Mouse (Mus musculus) c-Kit-negative CD71-positive TER-119-positive erythroid progenitor cells, embryonic 14.5 days (primary cell): ENCODE measurements around the gene Ppp1r1b.
A peak's percentile ranks its signal among the peaks of the same experiment; 100 is the strongest.

Experiments used
- DNase-seq: peaks from one replicate; pipeline ENCODE4 v3.0.0-alpha.2; 2013; ENCODE audit warnings: low read depth, low spot score

Ppp1r1b gene

DNA sequence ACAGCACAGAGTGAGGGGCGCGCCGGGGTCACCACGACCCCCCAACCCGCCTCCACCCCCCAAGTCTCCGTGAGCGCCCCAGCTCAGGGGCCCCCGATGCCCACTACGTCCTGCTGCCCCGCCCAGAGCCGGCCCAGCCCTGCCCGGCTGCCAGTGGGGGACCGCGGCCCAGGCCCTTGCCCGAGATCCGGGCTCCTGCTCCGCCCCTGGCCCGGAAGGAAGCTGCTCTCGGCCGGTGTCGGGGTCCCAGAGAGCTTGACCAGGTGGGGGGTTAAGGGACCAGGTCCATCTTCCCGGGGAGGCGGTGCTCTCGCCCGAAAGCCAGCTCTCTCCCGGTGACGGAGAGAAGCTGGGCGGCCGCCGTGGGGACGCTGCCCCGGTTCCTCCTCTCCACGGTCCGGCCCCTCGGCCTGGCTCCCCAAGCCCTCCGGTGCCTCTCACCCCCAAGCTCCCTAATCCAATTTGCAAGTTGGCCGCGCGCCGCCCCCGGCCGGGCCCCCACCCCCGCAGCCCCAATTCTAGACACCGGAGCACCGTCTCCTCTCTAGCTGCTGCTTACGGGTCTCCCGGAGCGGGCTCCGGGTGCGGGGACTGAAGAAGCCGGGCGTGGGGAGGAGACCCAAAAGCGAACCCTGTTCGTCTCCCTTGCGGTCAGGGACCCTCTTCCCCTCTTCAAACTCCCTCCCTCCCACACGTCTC lies 19.7 kb upstream of the Ppp1r1b start:
- DNase-seq: no peak

DNA sequence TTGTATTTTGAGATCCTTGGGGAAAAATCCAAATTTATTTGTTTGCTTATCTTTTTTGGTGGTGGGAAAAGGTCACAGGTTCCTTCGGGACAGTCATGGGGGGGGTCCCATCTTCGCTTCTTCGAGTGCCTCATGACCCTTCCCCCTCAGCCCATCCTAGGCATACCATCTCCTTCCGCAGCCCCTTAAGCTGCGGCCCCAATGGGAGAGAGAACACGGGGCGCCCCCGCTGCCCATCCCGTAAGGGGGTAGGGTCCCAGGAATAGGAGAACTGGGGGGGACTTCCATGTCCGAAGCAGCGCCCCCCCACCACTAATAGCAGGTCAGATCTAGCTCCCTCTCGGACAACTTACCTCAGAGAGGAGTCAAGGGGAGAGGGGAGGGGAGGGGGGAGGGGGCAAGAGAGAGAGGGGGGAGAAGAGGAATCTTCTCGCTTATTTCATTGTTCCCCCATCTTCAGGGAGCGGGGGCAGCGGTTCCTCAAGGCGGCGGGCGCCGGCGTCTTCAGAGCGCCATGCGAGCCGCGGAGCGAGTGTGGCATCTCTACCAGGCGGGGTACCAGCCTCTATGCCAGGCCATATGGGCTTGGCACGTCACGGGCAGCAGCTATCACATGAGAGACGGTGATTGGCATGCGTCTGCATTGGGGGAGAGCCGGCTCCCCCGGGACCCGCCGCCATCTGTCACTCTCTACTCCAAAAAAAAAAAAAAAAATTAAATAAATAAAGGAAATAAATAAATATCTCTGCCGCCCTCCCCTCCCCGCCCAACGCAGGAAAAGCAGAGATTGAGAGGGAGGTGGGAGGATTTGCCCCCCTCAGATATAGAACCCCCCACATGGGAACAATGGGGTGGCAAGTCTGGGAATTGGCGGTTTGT lies 18.9 kb upstream of the Ppp1r1b start, which contains the start of gene Neurod2:
TSS of gene Neurod2 (minus strand) at position 568 of the 879 bp plus-strand sequence.
- DNase-seq: no peak

DNA sequence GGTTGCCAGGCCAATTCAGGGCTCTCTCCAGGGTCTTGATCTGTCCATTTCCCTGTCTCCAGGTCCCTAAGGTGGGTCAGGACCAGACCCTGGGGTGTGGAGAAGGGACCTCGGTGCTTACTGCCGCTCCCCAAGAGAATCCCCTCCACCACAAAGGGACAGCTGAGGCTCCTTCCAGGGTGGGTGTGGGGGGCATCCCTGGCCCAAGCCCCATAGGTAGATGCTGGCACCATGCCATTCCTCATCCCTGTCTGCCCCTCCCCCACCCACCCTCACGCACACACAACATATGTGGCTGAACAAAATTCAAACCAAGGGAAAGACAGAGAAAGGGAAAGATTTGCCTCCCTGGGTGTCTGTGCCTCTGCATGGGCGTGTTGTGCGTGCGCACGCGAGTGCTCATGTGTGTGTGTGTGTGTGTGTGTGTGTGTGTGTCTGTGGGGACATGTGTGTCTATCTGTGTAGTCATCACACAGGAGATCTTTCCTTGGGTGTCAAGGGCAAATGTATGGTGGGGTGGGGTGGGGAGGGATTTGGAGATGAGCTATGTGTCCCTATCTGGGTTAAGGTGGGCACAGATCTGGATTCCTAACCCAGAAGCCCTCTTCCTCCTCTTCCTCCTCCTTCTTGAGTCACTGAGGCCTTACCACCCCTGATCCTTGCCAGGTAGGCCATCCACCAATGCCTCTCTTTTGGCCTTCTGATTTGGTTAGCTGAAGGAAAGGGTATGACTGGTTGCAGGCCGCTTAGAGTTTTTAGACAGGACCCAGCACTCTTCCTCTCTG lies 18.1 kb upstream of the Ppp1r1b start:
- DNase-seq: no peak

DNA sequence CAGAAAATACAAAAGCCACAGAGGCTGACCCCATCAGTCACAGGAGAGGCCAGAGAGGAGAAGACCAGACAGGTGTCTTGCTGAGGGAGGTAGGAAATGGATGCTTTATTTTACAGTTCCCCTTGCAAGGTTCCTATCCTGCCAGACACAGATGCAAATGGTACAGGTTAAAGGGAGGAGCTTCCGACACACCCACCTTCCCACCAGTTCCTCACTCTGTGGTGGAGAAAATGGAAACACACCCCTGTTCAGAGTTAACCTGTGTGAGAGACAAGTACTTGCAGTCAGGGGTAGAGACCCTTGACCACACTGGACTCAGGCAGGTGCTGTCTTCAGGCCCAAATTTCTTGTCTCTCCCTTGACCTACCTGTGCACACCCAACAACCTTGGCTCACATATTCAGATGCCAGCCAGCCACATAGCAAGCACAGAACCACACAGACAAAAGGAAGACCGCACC lies 17.4 kb upstream of the Ppp1r1b start:
- DNase-seq: no peak

DNA sequence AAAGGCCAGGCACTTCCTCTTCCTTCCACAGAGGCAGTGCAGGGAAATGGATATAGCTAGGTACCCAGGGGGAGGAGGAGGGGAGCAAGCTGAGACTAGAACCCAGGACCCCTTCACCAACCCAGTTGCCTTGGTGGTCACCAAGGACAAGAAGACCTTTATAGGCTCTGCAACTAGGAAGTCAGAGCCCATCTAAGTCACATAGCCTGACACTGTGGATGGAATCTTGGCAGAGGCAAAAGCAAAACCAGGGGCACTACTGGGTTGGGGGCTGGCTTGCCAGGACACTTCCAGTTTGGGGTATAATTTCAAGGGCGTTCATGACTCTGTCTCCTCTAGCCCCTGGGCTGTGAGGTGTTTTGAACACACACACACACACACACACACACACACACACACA lies 16.8 kb upstream of the Ppp1r1b start:
- no peak for DNase-seq

DNA sequence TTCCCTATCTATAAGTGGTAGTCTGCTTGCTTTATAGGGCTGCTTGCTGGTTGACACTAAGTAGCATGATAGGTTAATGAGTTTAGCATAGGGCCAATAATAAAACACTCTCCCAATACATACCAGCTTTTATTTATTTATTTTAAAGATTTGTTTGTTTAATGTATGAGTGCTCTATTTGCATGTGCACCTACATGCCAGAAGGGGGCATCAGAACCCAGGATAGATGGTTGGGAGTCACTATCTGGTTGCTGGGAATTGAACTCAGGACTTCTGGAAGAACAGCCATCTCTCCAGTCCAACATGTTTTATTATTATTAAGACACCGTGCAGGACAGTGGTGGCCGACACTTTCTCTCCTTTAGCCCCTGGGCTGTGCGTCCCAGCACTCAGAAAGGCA lies 16.0 kb upstream of the Ppp1r1b start:
- DNase-seq: no peak

DNA sequence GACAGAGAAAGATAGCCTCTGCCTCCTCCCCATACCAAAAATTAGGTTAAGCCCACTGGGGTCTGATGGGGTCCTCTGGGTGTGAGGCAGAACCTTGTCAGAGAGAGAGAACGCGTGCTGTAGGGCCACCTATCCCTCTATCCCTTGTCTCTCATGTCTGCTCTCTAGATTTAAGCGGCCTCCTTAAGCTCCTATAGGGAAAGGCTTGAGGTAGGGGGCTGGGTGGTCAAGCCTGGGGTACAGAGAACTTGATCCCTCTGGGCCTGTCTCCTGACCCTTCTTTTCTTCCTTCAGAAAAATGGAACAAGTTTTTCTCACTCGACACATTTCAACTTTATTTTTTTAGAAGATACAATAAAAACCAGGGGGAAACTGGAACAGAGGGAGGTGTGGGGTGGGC lies 15.4 kb upstream of the Ppp1r1b start:
- no peak for DNase-seq

DNA sequence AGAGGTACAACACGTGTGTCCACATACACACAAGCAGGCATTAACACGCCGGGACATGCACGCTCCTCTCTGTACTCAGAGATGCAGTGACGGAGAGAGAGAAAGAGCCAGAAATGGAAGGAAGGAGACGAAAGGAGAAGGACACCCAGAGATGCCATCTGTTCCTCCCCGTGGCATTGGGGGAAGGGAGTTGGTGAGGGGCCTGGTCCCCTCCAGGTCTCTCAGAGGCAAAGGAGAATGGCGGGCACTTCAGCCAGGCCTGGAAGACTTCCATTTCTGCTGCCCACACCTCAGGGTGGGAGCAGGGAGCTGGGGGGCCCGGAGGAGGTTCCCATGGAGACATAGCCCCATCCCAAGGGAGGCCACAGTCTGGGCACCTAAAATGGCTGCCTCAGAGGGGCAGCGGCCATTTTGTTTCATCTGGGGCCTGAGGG lies 14.9 kb upstream of the Ppp1r1b start:
- DNase-seq: no peak

DNA sequence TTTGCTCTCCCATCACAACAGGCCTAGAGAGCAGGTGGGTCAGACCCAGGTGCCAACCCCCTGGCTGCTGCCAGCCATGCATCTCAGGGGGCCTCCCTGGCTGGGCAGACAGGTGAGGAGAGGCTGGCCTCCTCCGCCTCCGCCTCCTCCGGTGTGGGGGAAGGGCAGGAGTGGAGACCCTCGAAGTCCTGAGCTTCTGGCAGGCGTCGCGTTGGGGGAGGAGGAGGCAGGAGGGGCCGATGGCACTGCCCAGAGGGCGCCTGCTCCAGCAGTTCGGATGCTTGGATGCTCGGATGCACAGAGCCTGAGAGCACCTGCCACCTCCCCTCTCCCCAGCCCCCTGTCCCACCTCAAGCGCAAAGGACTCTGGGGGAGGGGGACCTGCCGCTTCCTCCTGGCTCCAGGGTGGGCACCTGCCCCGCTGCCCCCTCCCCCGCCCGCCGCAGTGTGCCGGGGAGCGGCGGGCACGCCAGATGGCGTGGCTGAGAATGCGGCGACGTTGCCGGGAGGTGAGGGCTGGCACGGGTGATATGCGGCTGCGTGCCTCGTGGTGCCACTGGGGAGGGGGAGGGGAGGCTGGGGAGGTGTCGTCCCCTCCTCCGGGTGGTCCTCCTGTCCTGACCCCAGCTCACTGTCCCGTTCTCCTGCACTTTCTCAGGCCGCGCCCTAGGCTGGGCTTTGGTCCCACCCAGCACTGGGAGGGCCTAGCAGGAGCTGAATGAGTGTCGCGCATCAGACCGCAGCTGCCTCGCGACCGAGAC lies 14.0 kb upstream of the Ppp1r1b start:
- no peak for DNase-seq

DNA sequence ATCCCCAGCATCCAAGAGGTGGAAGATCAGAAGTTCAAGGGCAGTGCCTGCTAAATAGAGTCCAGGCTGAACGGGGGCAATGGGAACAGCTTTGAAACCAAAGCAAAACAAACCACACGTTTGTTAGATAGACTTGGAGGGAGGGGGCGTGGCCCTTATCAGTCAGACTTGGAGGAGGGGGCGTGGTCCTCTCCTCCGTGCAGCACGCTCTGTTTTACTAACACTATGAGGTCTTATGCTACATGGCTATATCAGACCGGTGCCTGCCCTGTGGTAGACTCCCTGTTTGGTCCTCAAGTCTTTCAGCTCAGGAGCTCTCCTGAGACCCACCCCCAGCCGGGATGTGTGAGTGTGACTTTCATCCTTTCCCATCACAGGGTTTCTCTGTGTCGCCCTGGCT lies 13.0 kb upstream of the Ppp1r1b start:
- no peak for DNase-seq

DNA sequence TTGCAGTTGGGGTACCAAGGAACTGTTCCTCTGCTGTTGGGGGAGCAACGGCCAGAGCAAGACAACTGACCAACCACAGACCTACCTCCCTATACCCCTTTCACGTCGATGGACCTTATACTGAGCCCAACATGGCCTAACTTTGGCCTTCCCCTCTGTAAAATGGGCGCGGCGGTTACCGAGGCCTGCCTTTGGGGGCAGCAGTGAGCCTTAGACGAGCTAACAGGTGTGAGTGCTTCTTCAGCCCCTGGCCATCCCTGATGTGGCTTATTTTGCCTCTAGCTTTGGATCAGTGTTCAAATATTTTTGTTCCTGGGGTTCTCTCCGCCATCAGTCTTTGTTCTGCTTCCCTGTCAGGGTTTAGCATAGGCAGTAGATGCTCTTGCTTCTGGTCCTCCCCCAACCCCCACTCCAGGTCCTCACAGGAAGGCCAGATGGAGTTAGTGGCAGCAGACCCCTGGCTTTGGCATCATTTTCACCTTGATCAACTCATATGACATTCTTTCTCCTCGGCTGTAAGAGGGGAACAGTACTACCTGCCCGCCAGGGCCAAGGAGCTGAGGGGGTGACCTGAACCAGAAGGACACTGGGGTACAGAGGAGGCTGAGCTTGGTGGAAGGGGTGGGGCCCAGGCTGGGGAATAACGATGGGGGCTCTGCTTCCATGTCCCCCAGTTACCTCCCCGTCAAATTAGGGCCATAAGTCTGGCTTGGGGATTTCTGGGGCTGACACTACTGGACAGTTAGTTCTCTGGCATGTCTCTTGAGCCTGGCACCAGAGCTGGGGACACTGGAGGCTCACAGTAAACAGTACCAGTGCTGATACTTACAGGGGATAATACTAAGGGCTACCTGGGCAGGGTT lies 11.7 kb upstream of the Ppp1r1b start:
- no peak for DNase-seq

DNA sequence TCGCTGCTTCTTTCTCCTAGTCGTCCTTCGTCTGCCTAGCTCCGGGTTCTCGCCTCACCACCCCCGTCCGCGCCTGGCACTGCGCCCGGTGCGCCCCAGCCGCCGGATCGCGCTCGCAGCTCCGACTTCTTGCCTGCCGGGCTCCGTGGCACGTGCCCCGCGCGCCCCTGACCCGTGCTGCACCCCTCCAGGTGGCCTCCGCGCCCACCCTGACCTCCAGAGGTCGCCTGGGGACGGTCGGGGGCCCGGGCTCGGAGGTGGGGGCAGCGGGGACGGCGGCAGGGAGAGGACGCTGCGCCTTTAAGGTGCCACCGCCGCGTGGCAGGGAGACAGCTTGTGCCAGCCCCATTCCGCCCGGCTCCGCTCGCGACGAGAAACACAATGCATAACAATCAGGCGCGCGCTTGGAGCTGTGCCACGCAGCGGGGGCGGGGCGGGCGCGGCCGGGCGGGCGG lies 9.7 kb upstream of the Ppp1r1b start:
- DNase-seq: no peak

DNA sequence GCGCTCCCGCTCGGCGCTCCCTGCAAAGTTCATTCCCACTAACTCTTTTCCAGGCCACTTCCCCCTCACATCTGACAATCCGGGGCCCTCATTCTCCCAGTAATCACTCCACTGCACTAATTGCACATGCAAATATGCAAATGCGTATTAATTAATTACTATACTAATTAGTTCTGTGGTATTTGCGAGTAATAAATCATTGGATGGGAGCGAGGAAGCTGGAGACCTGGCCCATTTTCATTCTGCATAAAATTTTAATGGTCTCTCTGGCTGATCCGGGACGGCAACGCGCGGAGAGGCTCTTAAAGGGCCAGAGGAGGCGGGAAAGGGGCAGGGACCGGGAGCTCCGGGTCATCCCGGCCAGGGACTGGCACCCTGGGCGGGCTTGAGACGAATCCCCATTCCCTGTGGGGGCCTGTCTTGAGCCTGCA lies 9.1 kb upstream of the Ppp1r1b start:
- DNase-seq: no peak

DNA sequence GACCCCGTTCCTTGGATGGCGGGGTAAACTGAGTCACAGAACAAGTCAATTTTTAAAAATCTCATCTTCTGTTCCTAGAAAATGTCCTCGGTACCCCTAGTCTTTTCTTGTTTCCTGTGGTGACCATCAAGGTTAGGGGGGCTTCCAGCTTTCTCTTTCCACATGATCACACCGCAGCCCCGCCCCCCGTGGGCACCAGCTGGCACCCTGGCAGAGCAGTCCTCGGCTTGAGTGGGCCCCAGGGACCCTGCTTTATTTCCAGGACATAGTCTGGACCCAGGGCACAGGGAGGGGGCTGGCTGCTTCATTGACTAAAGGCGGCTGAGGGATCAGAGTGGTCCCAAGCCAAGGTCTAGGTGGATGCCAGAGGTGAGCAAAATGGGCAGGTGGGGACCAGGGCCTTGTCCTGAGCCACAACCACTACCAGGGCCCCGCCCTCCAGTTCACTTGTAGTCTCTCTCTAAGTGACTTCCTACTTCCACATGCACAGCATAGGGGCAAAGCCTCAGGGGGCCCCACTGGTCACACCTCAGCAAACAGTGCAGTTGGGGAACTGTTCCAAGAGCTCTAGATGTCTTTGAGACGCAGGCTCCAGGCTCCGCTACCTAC lies 8.4 kb upstream of the Ppp1r1b start:
- DNase-seq: no peak

DNA sequence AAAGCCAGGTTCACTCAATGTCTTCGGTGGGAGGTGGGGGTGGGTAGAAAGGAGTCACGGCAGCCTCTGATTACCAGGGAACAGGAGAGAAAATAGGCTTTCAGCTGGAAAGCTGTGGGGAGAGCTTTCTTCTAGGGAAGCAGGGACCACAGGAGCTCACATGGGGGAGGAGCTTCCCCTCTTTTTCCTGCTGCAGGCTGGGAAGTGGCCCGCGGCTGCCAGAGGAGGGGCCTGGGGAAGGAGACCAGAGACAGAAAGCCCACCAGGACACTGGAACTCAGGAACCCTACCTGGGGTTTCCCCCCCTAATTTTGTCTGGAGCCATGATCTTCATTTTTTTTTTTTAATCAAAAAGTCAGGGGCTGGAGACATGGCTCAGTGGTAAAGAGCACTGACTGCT lies 7.6 kb upstream of the Ppp1r1b start:
- no peak for DNase-seq

DNA sequence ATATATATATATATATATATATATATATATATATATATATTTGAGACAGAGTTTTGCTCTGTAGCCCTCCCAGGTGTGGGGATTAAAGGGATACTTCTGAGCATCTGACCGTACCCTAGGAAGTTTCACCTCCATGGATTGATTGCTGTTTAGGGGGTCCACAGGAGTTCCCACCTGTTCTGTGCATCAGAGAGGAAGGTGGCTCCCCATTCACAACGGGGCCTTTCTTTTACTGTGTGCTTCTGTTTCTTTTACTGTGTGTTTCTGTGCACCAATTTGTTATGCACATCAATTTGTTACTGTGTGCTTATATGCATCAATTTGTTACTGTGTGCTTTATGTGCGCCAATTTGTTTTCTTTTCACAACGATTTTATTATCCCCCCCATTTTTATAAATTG lies 7.0 kb upstream of the Ppp1r1b start:
- no peak for DNase-seq

DNA sequence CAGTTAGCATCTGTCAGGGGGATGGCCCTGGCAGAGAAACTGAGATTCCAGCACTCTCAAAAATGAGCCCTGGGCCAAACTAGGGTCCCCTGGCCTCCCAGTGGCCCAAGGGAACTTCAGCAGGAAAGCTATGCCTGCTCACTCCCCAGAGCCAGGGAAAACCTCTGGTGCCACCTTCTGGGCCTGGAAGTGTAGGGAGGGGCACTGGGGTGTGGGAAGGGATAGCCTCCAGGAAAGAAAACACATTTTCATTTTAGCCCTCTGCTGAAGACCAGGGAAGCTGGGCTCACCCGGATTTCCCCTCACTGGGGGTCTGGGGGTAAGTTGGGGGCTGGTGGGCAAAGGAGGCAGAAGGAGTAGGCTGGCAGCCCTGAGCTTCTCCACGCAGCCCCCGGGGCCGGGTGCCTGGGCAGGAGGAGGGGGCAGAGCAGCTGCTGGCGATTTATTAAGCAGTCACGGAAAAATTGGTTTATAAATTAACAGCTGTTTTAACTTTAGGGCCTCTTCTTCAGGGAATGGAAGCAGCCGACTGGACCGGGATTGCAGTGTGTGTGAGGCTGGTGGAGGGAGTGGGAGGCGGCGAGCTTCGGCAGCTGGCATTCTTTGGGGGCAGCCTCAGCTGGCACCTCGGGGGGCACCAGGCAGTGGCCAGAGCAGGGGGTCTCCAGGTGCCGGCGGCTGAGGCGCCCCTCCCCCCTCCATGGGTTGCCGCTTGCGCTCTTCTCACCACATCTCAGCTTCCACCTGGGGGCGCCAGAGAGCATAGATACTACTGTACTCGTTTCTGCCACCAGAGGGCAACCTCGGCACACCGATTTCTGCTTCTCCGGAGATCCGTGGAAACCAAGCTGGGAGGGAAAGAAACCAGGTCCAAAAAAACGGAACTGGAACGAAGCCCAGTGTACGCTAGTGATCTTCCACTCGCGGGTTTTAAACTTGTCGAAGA lies 5.9 kb upstream of the Ppp1r1b start:
- DNase-seq: peak; percentile 63

DNA sequence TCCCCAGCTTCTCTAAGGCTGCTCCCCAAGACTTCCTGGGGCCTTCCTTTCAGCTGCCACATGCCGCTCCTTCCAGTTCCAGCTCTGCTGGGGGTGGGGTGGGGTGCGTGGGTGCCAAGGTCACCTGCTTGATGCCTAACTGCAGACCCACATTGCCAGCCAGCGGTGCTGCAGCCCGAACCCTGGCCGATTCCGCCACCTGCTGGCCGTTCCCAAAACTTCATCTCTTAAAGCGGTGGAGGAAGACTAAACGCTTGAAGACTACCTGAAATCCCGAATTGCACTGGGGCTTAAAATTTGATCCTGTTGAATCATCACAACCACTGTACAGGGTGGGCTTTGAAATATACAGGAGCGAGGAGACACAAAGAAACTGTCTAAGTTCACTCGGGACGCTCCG lies 3.0 kb upstream of the Ppp1r1b start:
- peak; percentile 32 for DNase-seq

DNA sequence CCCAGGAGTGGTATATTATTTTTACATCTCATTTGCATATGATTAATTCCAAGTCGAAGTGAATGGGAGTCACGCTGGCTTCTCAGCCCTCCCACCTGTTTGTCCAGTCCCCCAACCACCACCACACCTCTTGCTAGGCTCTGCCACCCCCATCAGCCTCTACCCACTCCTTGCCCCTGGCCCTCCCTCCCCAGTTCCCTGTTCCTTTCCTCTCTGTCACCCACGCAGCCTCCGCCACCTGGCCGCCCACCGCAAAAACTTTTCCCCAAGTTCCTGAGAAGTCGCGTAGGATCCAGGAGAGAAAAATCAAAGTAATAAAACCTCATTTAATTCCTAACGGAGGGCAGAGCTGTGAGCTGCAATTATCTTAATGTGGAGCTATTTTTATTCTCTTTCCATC lies 2.0 kb upstream of the Ppp1r1b start:
- DNase-seq: no peak
